Mouse (Mus musculus): Measurements from ENCODE around the gene Slc12a8.

GRCm38 (mm10) chr16:33600216-33600615 lies 83.1 kb downstream of the Slc12a8 start:
- peak; percentile 55 for TF ChIP-seq CTCF (IDR thresholded peaks at IDR 0.05; ENCODE audit: control insufficient read depth, insufficient read depth, low read length)
- no peak for TF ChIP-seq POLR2A (IDR thresholded peaks at IDR 0.05; ENCODE audit: borderline replicate concordance, control insufficient read depth, low read depth, low read length)

Data from bone marrow, adult 2 months (tissue).